Comparison of ENCODE assay signal across 8 mouse cellular contexts in genomic region chr3:136165167-136166032, GRCm38 (mm10).
DNase-seq lines count a peak whose midpoint lies in the region; ATAC-seq and TF ChIP-seq lines count a peak whose summit lies in the region.

No protein-coding gene starts in this region.

- WGBS in forebrain, embryonic 14.5 days = 82% methylated on average over 7 of the region's 7 CpGs
- 85% methylated on average over 7 of the region's 7 CpGs for WGBS in forebrain, embryonic 11.5 days
- 88% methylated on average over 7 of the region's 7 CpGs for WGBS in midbrain, embryonic 10.5 days

- no peak overlapping the region for H3K4me2 ChIP-seq in forebrain, embryonic 14.5 days (ENCODE audit: low read length)
- no peak overlapping the region for H3K4me2 ChIP-seq in forebrain, embryonic 11.5 days (ENCODE audit: low read depth, low read length, severe bottlenecking)

- peak; percentile 29 for DNase-seq in forebrain, embryonic 14.5 days (ENCODE audit: low spot score)
- DNase-seq in forebrain, embryonic 11.5 days (ENCODE audit: low spot score) = no peak
- peak; percentile 42 to 51 for DNase-seq in frontal cortex, postnatal 14 days (ENCODE audit: low spot score in 2 of 2)
- peak; percentile 52 to 55 for DNase-seq in layer of hippocampus, adult 2 months (ENCODE audit: low spot score in 2 of 2)
- peak; percentile 39 to 70 for DNase-seq in right cerebral cortex, adult 2 months (ENCODE audit: low spot score in 2 of 2)
- no peak for DNase-seq in spleen, adult 18-20 months
- DNase-seq in midbrain, embryonic 10.5 days (ENCODE audit: low spot score) = no peak

- H3K36me3 ChIP-seq in forebrain, embryonic 14.5 days (ENCODE audit: control insufficient read depth, insufficient read depth, low read length) = no peaks in the 10 kb centered on the region
- no peaks in the 10 kb centered on the region for H3K36me3 ChIP-seq in forebrain, embryonic 11.5 days (ENCODE audit: control insufficient read depth, insufficient read depth, low read length)
- H3K36me3 ChIP-seq in midbrain, embryonic 10.5 days = no peaks in the 10 kb centered on the region

- no peaks in the 10 kb centered on the region for H3K27me3 ChIP-seq in forebrain, embryonic 14.5 days (replicated peaks; ENCODE audit: control insufficient read depth, insufficient read depth, low read length)
- no peaks in the 10 kb centered on the region for H3K27me3 ChIP-seq in forebrain, embryonic 11.5 days (ENCODE audit: control insufficient read depth, insufficient read depth, low read length)
- peaks cover 8% of the 10 kb centered on the region for H3K27me3 ChIP-seq in midbrain, embryonic 10.5 days (ENCODE audit: low read depth, poor library complexity, severe bottlenecking)

- H3K9ac ChIP-seq in forebrain, embryonic 14.5 days (ENCODE audit: low read length) = no peak overlapping the region
- H3K9ac ChIP-seq in forebrain, embryonic 11.5 days (ENCODE audit: low read length) = no peak overlapping the region

- no peaks in the 10 kb centered on the region for H3K4me1 ChIP-seq in forebrain, embryonic 14.5 days (ENCODE audit: control insufficient read depth, insufficient read depth, low read length)
- H3K4me1 ChIP-seq in forebrain, embryonic 11.5 days (replicated peaks; ENCODE audit: control insufficient read depth, insufficient read depth, low read length) = no peaks in the 10 kb centered on the region
- peaks cover 6% of the 10 kb centered on the region for H3K4me1 ChIP-seq in midbrain, embryonic 10.5 days

- no peak overlapping the region for H3K4me3 ChIP-seq in forebrain, embryonic 14.5 days (ENCODE audit: low read depth, low read length)
- H3K4me3 ChIP-seq in forebrain, embryonic 11.5 days (ENCODE audit: low read depth, low read length) = no peak overlapping the region
- H3K4me3 ChIP-seq in layer of hippocampus, adult 2 months = no peak overlapping the region
- no peak overlapping the region for H3K4me3 ChIP-seq in midbrain, embryonic 10.5 days

- TF ChIP-seq CTCF in layer of hippocampus, adult 2 months (conservative IDR thresholded peaks at IDR 0.05) = peak; percentile 9; the same call in 1 of the 2 replicates

- no peak overlapping the region for H3K27ac ChIP-seq in forebrain, embryonic 14.5 days (ENCODE audit: low read depth, low read length)
- no peak overlapping the region for H3K27ac ChIP-seq in forebrain, embryonic 11.5 days (ENCODE audit: low read depth, low read length)
- peak overlapping the region; percentile 85 for H3K27ac ChIP-seq in layer of hippocampus, adult 2 months
- no peak overlapping the region for H3K27ac ChIP-seq in midbrain, embryonic 10.5 days (replicated peaks)

- no peaks in the 10 kb centered on the region for H3K9me3 ChIP-seq in forebrain, embryonic 14.5 days (replicated peaks; ENCODE audit: control insufficient read depth, low read length)
- no peaks in the 10 kb centered on the region for H3K9me3 ChIP-seq in forebrain, embryonic 11.5 days (ENCODE audit: control insufficient read depth, low read length)
- H3K9me3 ChIP-seq in midbrain, embryonic 10.5 days (replicated peaks) = no peaks in the 10 kb centered on the region

- 0 out of 2 replicates have a peak, but pooled peaks have one; percentile 44 for ATAC-seq in forebrain, embryonic 14.5 days
- ATAC-seq in forebrain, embryonic 11.5 days (replicated peaks; ENCODE audit: low FRiP score) = no peak
- no peak for ATAC-seq in inflammation-experienced regulatory T-cells, adult 6 months

Comparison
In these comparisons a context has a peak if more than half of its experiments do, and no peak if none do; other contexts are left out.
1. DNase-seq: peak in forebrain, embryonic 14.5 days (single experiment), frontal cortex, postnatal 14 days (2 of 2), layer of hippocampus, adult 2 months (2 of 2) and right cerebral cortex, adult 2 months (2 of 2); none in forebrain, embryonic 11.5 days (single experiment), spleen, adult 18-20 months (0 of 2) and midbrain, embryonic 10.5 days (single experiment).